Mouse (Mus musculus) liver, adult 2 months (tissue): ENCODE measurements around the gene Scrt2. TPM values are rescaled to one million over a fixed set of nuclear protein-coding genes. Genes with fewer than 3 reads are reported as not detected.

Experiments used
- DNase-seq: peaks from one replicate; pipeline ENCODE4 v3.0.0-alpha.2; 2011; ENCODE audit warnings: low read depth, low spot score; ENCODE audit errors: extremely low read depth
- H3K27ac ChIP-seq: fragments of 200-500 bp; replicated peaks from 2 replicates; pipeline ENCODE4 v1.5.1; 2012; ENCODE audit warnings: low read depth, mild to moderate bottlenecking, control low read depth, inconsistent platforms, low read length; ENCODE audit not compliant: insufficient read depth
- H3K27me3 ChIP-seq: fragments of 200-500 bp; 2 replicates; pipeline ENCODE4 v1.6.1; 2012; ENCODE audit warnings: mild to moderate bottlenecking, moderate library complexity, low read length, inconsistent platforms; ENCODE audit not compliant: control insufficient read depth, insufficient read depth
- H3K36me3 ChIP-seq: fragments of 200-500 bp; 2 replicates; pipeline ENCODE4 v1.6.1; 2012; ENCODE audit warnings: low read length, inconsistent platforms; ENCODE audit not compliant: control insufficient read depth, insufficient read depth
- H3K4me1 ChIP-seq: fragments of 200-500 bp; 2 replicates; pipeline ENCODE4 v1.6.1; 2011; ENCODE audit warnings: low read length; ENCODE audit not compliant: control insufficient read depth, insufficient read depth
- H3K4me3 ChIP-seq: fragments of 200-500 bp; 2 replicates; pipeline ENCODE4 v1.5.1; 2011; ENCODE audit warnings: low read depth, mild to moderate bottlenecking, control low read depth, low read length, moderate library complexity; ENCODE audit not compliant: insufficient read depth
- H3K79me2 ChIP-seq: fragments of 200-500 bp; 2 replicates; pipeline ENCODE4 v1.6.1; 2012; ENCODE audit warnings: inconsistent platforms, mild to moderate bottlenecking, low read length, moderate library complexity; ENCODE audit not compliant: control insufficient read depth, insufficient read depth
- H3K9ac ChIP-seq: fragments of 200-500 bp; 2 replicates; pipeline ENCODE4 v1.6.1; 2012; ENCODE audit warnings: low read depth, mild to moderate bottlenecking, control low read depth, inconsistent platforms, low read length
- CTCF ChIP-seq: fragments of 200-500 bp; IDR thresholded peaks from 2 replicates; pipeline ENCODE4 v1.5.1; 2011; ENCODE audit warnings: low read depth, low read length, control low read depth
- POLR2A ChIP-seq: fragments of 200-500 bp; IDR thresholded peaks from 2 replicates; pipeline ENCODE4 v1.6.1; 2011; ENCODE audit warnings: low read length, control low read depth; ENCODE audit not compliant: insufficient read depth; ENCODE audit errors: extremely low read depth
- WGBS: fragments of 180-500 bp; shearing (Covaris S2); methylation state at CpG from one replicate; pipeline ENCODE4 v1.1.7; 2018; 5-methylcytosine and 5-hydroxymethylcytosine counted together
- polyA plus RNA-seq: library from polyadenylated mRNA; depleted of rRNA; stranded (reverse); fragments of >200 nt; gene quantifications from 2 replicates; pipeline ENCODE4 v1.2.3, GENCODE M21; 2012
- total RNA-seq: library from RNA; depleted of rRNA; stranded (reverse); fragments of >200 nt; gene quantifications from 2 replicates; pipeline ENCODE4 v1.2.3, GENCODE M21; 2014

Gene Scrt2
- total and polyA plus RNA-seq, 2 experiments = not detected

GRCm38 (mm10) chr2:152112970-152113369, 31.6 kb downstream of the Scrt2 start:
- DNase-seq = no peak
- 74% methylated on average over 10 of the region's 10 CpGs for WGBS
- H3K27ac ChIP-seq = no peak overlapping the region
- no peak overlapping the region for H3K4me3 ChIP-seq
- H3K79me2 ChIP-seq = no peaks in the 10 kb centered on the region
- no peak for TF ChIP-seq POLR2A
- no peak for TF ChIP-seq CTCF
- H3K9ac ChIP-seq = no peak overlapping the region
- no peaks in the 10 kb centered on the region; the same call in 1 of the 2 replicates for H3K36me3 ChIP-seq
- no peaks in the 10 kb centered on the region for H3K4me1 ChIP-seq
- peaks cover 3% of the 10 kb centered on the region; the same call in 1 of the 2 replicates for H3K27me3 ChIP-seq

GRCm38 (mm10) chr2:152114057-152114975, 33.0 kb downstream of the Scrt2 start:
- H3K79me2 ChIP-seq = no peaks in the 10 kb centered on the region
- H3K27me3 ChIP-seq = peaks cover 3% of the 10 kb centered on the region; the same call in 1 of the 2 replicates
- H3K4me3 ChIP-seq = no peak overlapping the region
- H3K9ac ChIP-seq = no peak overlapping the region
- WGBS = 24% methylated on average over 36 of the region's 36 CpGs
- H3K4me1 ChIP-seq = no peaks in the 10 kb centered on the region
- no peak for DNase-seq
- TF ChIP-seq CTCF = no peak
- TF ChIP-seq POLR2A = no peak
- no peak overlapping the region for H3K27ac ChIP-seq
- H3K36me3 ChIP-seq = no peaks in the 10 kb centered on the region

GRCm38 (mm10) chr2:152117694-152118093, 36.4 kb downstream of the Scrt2 start:
- no peaks in the 10 kb centered on the region for H3K36me3 ChIP-seq
- H3K9ac ChIP-seq = no peak overlapping the region
- H3K4me3 ChIP-seq = no peak overlapping the region
- no peak overlapping the region for H3K27ac ChIP-seq
- no peak for TF ChIP-seq POLR2A
- no peak for TF ChIP-seq CTCF
- no peaks in the 10 kb centered on the region for H3K79me2 ChIP-seq
- H3K27me3 ChIP-seq = peaks cover 3% of the 10 kb centered on the region; the same call in 1 of the 2 replicates
- no peaks in the 10 kb centered on the region for H3K4me1 ChIP-seq
- no peak for DNase-seq
- WGBS = 68% methylated on average over 7 of the region's 7 CpGs

GRCm38 (mm10) chr2:152119228-152119865, 38.0 kb downstream of the Scrt2 start:
- Histone ChIP-seq H3K27me3 (peaks cover 3% of the 10 kb centered on the region; the same call in 1 of the 2 replicates), H3K9ac (no peak overlapping the region), H3K79me2 (no peaks in the 10 kb centered on the region), H3K27ac (no peak overlapping the region), H3K36me3 (no peaks in the 10 kb centered on the region), H3K4me1 (no peaks in the 10 kb centered on the region), H3K4me3 (no peak overlapping the region)
- no peak for DNase-seq
- 56% methylated on average over 6 of the region's 6 CpGs for WGBS
- no peak for TF ChIP-seq CTCF
- no peak for TF ChIP-seq POLR2A

GRCm38 (mm10) chr2:152122896-152123295, 41.6 kb downstream of the Scrt2 start:
- H3K79me2 ChIP-seq = no peaks in the 10 kb centered on the region
- no peaks in the 10 kb centered on the region for H3K36me3 ChIP-seq
- no peak overlapping the region for H3K4me3 ChIP-seq
- WGBS = 67% methylated on average over 9 of the region's 9 CpGs
- no peak overlapping the region for H3K9ac ChIP-seq
- no peaks in the 10 kb centered on the region for H3K27me3 ChIP-seq
- no peak overlapping the region for H3K27ac ChIP-seq
- TF ChIP-seq POLR2A = no peak
- no peak for TF ChIP-seq CTCF
- H3K4me1 ChIP-seq = no peaks in the 10 kb centered on the region
- no peak for DNase-seq
